Mouse (Mus musculus) 416B (cell line): ENCODE measurements around the gene Usp7.

ENCODE experiments used
- DNase-seq: peaks from one replicate; pipeline ENCODE4 v3.0.0; 2011; ENCODE audit warnings: low read depth

Gene Usp7

DNA sequence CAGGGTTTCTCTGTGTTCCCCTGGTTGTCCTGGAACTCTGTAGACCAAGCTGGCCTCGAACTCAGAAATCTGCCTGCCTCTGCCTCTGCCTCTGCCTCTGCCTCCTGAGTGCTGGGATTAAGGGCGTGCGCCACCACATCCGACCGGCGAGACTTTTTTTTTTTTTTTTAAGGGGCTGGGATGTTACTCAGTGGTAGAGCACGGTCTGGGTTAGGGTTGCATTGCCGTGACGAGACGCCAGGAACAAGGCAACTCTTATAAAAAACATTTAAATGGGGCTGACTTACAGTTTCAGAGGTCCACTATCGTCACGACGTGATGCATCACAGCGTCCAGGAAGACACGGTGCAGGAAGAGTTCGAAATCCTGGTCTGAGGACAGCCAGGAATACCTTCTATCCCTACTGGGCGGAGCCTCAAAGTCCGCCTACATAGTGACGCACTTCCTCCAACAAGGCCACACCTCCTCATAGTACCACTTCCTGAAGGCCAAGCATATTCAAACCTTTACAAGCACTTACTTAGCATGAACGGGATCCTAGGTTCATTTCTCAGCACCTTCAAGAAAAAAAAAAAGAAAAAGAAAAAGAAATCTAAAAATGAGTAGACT lies at the start of gene Usp7:
Gene Usp7 (minus strand): TSS at position 360 of the 609 bp plus-strand sequence.
- DNase-seq, result peak; percentile 63

DNA sequence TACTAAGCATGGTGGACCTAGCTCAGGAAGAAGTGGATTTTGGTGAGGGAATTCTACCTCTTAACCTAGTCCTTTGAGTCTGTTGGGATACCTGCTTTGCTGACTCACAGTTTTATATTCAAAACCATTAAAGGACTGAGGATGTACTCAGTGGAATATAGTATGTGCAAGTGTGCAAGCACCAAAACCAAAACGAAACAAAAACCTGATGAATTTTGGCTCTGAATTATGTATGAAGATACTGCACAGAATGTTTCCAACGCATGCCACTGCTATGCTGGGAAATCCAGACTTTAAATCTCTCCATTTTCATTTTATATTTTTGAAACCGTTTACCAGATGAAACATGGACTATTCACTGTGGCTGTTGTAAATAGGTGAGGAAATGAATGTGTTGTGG lies 48.4 kb upstream of the Usp7 start:
- DNase-seq, result no peak

DNA sequence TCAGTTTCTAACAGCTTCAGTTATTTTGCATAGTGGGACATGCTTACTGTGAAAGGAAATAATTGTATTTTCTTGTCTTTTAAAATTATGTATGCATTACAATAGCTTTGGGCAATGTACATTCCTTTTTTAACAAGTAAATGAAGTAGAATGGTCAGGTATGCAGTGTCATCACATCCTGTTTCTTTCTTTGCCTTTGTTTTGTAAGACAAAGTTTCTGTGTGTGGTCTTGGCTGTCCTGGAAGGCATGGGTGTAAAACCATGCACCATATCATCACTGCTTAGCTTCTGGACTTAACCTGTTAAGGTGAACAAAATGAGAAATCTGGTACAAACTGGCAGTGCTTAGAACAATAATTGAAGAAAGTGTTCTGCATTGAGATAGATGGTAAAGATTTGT lies 46.8 kb upstream of the Usp7 start:
- DNase-seq, result no peak

DNA sequence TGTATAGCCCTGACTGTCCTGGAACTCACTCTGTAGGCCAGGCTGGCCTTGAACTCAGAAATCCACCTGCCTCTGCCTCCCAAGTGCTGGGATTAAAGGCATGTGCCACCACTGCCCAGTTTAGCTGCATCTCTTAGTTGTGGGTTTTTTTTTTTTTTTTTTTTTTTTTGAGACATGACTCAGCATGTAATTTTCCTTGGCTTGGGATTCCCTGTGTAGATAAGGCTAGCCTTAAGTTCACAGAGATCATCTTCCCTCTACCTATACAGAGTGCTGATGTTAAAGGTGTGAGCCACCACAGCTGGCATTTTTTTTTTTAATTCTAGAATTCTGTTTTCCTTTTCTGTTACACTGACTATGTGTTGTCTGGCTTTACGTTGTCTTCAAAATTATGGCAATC lies 45.5 kb upstream of the Usp7 start:
- DNase-seq, result no peak

DNA sequence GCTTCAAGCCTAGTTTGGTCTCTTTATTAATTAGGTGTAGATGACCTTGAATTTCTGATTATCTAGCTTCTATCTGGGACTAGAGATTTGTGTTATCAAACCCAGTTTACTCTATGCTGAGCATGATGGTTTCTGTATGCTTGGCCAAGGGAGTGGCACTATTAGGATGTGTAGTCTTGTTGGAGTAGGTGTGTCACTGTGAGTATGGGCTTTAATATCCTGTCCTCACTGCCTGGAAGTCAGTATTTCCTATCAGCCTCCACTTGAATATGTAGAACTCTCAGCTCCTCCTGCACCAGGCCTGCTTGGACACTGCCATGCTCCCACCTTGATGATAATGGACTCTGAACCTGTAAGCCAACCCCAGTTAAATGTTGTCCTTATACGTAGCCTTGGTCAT lies 44.8 kb upstream of the Usp7 start:
- DNase-seq, result no peak

DNA sequence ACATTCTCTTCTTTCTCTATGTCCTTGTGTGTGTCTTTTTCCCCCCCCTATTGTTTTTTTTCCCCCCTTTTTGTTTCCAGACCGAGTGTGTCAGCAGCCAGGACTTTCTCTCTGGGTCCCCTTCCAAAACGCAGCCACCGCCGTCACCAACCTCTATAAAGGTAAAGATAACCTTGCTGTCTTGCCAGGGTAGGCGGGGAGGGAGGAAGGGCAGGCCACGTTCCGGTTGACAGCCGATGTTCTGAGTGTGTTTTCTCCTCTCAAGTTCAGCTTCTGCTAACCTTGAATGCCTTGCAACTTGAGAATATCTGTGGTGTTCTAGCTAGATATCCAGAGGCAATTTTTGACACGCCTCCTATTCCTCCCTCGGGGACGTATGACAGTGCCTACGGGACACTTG lies 39.1 kb upstream of the Usp7 start:
- no peak for DNase-seq

DNA sequence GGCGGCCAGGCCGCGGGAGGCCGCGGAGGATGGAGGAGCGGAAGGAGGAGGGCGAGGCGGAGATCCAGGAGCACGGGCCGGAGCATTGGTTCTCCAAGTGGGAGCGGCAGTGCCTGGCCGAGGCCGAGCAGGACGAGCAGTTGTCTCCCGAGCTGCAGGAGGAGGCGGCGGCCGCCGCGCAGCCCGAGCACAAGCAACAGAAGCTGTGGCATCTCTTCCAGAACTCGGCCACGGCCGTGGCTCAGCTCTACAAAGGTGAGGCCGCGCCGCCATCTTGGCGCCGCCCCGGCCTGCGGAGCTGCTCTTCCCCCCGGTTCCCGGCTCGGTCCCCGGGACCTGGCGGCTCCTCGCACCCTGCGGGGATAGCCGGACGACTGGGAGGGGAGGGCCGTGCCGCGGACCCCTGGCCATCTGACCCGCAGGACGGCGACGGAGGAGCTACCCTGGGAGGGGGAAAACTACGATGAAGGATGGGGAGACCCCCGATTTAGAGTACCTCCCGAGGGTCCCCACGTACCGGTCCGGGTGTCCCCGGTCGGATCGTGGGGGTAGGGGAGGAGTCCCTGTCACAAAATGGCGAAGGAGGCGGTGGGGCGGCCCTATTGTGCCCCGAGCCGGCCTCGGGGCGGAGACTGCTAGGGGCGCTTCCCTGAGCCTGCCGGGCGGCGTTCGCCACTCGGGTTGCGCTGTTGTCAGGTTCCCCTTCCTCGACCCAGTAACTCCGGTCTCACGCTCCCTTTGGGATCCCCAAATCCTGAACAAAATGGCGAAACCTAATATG lies 38.5 kb upstream of the Usp7 start:
- peak; percentile 55 for DNase-seq

DNA sequence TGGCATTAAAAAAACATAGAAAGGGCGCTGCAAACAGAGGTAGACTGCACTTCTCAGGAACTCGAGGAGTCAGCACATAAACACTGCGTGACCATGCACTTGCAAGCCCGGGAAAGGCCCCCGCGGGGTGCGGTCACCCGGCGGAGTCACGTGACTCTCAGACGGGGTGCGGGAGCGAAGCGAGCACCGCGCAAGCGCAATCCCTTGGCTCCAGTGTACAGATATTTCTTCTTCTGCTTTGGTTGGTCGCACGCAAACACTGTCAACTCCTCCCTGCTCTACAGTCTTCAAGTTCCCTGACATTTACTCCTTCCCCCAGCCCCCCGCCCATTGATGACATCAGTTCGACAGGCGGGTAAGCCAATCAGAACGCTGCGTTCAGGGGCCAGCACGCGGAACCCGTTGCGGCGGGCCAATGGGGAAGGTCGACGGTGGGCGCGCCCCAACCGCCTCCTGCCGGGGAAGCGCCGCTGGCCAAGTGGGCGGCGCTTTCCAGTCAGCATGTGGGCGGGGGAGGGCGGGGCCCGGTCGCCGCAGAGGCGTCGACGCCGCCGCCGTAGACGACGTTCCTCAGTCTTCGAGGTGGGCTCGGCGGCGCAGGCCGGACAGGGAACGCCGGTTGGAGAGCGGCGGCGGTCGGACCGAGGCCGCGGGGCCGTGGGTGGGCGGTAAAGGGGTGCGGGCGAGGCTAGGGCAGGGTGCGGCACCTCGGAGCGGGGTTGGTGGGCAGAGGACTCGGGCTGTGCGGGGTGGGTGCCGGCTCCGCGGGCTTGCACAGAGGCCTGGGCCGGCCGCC lies 37.7 kb upstream of the Usp7 start, which contains the start of gene 1810013L24Rik:
Gene 1810013L24Rik (plus strand): TSS at position 537 of the 796 bp plus-strand sequence.
- DNase-seq, result peak; percentile 100

DNA sequence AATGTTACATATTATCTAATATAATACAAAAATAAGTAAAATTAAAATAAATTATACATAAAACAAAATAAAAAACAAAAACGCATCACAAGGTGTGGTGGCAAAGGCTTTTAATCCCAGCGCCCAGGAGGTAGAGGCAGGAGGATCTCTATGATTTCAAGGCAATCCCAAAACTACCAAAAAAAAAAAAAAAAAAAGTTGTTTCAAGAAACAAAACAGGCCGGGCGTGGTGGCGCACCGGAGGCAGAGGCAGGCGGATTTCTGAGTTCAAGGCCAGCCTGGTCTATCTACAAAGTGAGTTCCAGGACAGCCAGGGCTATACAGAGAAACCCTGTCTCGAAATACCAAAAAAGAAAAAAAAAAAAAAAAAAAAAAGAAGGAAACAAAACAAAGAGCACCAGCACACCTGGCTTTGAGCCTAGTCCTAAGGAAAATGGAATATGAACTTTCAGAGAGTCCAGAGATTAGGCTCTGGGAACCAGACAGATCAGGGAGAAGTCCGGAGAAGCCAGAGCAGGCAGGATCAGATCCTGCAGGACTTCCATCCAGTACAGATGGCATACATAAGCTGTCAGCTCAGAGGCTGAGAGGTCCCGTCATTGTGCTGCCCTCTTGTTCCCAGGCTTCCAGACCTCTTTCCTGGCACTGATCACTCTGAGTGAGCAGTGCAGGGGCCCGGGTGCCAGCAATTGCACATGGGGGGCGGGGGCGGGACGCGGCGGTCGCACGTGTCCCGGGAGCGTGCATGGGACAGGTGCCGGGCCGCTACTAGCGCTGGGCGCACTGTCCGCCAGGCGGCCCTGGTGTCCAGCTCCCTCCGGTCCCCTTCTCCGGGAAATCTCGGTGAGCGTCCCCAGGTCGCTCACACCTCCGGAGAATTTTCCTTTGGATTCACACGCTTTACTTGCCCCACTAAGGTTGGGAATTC lies 36.8 kb upstream of the Usp7 start:
- no peak for DNase-seq

DNA sequence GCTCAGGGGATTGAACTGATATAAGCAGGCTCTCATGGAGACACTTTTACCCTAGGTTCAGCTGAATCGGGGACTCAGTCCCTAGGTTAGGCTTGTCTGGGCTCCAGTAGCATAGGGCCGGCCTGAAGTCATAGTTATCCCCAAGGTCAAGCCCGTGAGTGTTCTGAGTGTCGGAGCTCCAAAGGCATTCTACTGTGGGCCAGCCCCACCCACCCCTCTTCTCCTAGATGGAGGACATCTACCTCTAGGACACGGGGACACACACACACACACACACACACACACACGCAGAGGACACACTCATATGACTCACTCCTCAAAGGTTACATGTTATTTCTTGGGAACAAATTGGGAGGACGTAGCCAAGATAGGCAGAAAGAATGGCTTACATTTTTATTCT lies 35.3 kb upstream of the Usp7 start:
- DNase-seq, result no peak

DNA sequence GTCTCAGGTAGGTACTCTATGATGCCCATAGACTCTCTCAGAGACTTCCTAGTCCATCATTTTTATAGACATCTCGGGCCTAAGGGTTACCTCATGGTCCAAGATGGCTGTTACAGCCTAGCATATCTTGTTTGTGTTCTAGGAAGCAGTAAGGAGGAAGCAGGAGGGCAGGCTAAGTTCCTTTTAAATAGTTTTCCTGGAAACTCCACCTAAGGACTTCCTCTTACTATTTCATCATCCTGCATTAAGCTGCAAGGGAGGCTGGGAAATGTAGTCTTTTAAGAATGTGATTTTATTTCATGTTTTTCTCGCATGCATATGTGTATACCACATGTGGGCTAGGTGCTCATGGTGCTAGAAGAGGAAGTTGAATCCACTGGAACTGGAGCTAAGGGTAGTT lies 31.6 kb upstream of the Usp7 start:
- peak; percentile 74 for DNase-seq

DNA sequence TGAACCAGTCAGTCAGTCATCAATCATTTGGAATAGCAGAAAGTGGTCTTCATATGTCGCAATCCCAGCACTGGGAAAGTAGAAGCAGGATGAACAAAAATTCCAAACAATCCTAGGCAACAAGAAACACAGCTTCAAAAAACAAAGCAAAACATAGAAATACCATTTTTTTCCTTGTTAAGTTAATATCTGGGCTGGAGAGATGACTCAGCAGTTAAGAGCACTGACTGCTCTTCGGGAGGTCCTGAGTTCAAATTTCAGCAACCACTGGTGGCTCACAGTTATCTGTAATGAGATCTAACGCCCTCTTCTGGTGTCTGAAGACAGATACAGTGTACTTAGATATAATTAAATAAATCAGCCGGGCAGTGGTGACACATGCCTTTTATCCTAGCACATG lies 30.5 kb upstream of the Usp7 start:
- DNase-seq, result peak; percentile 20

DNA sequence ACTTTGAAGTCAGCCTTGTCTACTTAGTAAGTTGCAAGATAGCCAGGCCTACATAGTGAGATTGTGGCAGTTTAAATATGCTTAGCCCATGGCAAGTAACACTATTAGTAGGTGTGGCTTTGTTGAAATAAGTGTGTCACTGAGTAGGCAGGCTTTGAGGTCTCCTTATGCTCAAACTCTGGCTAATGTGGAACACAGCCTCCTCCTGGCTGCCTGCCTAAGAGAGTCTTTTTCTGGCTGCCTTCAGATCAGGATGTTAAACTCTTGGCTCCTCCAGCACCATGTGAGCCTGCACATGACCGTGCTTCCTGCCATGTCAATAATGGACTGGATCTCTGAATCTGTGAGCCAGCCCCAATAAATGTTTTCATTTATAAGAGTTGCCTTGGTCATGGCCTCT lies 29.3 kb upstream of the Usp7 start:
- DNase-seq, result no peak

DNA sequence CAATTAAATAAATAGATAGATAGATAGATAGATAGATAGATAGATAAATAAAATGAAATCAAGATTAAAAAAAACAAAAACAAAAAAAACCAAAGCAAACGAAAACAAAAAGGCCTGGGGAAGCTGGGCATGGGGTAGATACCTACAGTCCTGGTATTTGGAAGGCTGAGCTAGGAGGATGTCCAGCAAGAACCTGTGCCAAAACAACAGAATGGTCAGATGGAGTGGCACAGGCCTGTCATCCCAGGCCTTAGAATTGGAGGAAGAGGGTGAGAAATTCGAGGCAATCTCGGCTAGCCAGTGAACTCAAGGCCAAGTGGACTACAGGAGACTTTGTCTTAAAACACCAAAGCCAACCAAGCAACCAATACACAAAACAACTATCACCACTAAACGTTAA lies 25.8 kb upstream of the Usp7 start:
- DNase-seq, result no peak

DNA sequence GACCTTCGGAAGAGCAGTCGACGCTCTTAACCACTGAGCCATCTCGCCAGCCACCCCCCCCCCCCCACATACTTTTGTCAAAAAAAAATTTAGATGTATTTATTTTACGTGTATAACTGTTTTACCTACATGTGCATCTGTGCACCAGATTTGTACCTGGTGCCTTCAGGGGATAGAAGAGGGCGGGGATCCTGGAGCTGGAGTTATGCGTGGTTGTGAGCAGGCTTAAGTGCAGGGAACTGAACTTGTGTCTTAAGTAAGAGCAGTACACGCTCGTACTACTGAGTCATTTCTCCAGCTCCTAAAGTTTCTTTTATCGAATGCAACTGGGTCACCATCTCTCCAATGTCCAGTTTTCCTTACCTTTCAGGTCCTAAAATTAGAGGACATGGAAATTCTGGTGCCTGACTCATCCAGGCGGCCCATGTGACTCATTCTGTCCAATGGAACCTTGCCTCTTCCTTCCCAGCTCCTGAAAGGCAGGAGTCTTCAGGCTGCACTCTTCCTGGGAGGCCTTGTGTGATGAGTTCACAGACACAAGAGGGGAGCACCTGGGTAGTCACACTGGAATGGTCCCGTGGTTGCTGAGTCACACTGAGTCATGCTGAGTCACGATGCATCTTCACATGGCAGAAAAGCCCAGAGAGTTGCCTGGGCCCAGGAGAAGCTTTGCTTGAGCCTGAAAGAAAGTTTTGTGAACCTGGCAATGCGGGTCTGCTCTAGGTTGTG lies 18.5 kb upstream of the Usp7 start:
- peak; percentile 89 for DNase-seq

DNA sequence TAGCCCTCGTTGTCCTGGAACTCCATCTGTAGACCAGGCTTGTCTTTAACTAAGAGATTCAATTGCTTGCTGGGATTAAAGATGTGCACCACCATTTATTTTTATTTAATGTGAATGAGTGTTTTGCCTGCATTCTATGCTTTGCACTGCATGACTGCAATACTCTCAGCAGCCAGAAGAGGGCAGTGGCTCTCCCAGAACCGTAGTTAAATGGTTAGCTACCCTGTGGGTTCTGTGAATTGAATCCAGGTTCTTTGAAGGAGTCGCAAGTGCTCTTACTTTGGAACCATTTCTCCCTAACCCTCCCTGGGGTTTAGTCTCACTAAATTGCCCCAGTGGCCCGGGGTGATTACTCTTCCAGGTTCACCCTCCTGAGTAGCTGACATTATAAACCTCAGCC lies 14.6 kb upstream of the Usp7 start:
- peak; percentile 75 for DNase-seq

DNA sequence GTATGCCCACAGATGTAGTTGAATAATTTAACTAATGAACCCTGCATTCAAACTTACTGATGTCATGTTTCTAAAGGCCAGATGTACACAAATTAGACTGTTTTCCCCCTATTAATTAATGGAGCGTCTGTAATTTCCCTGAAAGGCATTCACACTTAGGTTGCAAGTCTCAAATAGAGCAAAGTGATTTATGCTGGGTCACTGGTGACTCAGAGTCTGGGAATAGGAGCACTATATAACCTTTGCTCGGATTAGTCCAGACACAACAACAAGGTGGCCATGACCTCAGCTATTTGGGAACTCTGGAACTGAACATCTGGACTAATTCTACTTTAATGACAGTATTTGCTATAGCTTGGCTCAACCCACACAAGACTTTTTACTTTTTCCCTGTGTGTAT lies 3.8 kb upstream of the Usp7 start:
- DNase-seq, result no peak

DNA sequence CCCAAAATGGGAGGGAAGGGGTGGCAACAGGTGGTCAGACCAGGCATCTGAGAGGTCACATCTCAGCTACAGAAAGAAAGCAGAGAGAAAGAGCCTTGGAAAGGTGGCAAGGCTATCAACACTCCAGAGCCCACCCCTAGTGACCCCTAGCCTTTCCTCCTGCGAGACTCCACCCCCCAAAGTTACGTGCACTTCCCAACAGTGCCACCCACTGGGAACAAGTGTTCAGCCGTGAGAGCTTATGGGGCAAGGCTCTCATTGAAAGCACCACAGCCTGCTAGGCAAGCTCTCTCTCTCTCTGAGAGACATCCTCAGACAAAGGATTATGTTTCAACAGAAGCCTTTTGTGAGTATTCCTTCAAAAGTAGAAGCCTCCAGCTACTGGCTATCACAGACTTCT lies 2.8 kb upstream of the Usp7 start:
- peak; percentile 71 for DNase-seq

DNA sequence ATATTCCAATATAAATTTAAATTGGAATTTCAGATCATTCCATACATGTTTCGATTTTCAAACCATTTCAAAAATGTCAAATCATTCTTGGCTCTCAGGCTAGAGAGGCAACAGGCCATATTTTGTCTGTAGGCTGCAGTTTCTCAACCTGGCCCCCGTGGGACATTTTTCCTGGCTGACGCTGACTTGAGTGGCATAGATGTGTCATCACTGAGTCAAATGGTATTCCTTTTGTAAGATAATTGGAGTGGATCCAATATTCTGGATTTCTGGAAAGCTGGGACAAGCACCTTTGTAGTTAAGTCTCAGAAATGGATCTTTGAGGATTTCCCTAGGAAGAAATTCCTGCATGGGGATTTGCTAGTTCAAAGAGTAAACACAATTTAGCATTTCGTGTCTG lies 1.2 kb downstream of the Usp7 start:
- DNase-seq, result no peak

DNA sequence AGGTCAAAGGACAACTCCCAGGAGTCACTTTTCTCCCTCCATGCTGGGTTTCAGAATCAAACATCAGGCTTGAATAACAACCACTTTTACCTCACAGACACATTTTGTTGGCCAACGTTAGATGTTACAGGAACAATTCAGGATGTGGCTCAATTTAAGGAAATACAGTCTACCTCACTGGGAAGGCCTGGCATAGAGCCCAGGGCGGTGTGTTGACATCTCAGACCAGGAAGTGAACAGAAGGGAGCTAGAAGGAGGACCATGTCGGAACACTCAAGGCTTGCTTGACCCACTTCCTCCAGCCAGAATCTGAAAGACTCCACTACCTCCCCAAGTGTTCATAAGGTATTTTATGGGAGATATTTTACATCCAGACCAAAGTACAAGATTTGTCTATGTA lies 7.4 kb downstream of the Usp7 start:
- peak; percentile 95 for DNase-seq

DNA sequence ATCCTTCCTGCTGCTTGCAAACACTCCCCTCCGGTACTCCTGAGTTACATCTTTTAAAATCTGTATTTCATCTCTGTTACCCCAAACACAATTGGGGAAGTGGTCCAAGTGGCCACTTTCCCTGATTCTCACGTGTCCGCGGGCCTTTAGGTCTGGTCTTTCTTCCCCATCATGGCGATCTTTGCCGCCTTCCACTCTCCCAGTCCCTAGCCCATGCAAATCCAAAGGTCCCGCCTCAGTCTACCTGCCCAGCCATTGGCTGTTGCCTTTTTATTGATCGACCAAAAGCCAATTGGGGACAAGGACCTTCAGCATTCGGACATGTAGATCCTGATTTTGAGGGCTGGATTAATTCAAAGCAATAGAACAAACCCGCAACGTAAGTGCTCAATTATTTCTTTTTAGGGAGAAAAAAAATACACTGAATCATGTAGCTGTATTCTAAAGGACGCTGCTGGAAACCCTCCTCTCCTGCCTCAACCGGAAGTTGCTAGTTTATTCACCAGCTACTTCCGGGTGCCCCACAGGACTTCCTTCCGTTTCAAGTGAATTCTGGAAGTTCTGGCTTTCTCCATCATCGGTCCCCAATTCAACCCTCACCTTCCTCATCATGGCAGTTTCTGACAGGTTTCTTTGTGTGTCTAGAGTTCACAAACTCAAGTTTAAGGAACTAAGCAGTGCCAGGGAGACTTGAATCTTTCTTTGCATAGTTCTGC lies 8.8 kb downstream of the Usp7 start:
- no peak for DNase-seq
